Mouse (Mus musculus) embryo, embryonic 11.5 days (tissue): ENCODE measurements around the gene Adgra3.

Source experiments
- DNase-seq: peaks from one replicate; pipeline ENCODE4 v3.0.0-alpha.2; 2012; ENCODE audit warnings: low read depth, low spot score

Gene Adgra3

DNA sequence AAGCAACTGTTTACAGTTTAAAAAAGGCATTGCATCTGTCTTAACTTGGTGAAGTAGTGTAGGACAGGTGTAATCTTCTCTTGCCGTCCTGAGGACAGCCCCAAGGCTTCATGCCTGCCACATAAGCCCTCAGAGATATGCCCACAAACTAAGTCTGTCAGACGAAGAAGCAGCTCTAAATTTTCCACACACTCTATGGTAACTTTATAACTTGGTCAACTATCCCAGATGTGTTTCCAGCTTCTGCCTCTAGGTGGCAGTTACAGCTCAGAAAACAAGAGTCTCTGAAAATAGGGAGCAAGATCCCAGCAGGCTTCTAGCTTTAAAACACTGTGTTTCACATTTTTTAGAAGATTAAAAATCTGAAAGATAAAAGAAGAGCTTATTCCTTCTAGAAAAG is 82.8 kb downstream of the Adgra3 start:
- DNase-seq: peak; percentile 51

- DNase-seq: no peak
These were observed 84.6 kb downstream of the Adgra3 start for GRCm38 (mm10) chr5:49974211-49974610.

DNA sequence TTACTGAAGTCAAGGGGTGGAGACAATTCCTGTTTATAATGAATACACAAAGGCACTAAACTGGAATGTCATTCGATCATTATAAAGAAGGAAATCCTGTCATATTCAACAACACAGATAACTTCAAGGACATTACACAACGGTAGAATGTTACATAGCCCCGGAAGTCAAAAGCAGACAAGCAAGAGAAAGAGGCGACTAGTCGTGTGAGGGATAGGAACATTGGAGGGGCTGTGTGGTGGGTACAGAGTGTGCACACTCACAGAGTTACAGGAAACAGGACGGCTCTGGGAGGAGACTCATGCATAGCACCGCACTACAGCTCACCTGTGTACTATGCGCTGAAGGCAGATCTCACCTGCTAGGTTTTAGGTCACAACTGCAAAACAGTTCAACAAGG is 89.1 kb downstream of the Adgra3 start:
- no peak for DNase-seq

- no peak for DNase-seq
These were observed 91.1 kb downstream of the Adgra3 start for GRCm38 (mm10) chr5:49967726-49968125.

DNA sequence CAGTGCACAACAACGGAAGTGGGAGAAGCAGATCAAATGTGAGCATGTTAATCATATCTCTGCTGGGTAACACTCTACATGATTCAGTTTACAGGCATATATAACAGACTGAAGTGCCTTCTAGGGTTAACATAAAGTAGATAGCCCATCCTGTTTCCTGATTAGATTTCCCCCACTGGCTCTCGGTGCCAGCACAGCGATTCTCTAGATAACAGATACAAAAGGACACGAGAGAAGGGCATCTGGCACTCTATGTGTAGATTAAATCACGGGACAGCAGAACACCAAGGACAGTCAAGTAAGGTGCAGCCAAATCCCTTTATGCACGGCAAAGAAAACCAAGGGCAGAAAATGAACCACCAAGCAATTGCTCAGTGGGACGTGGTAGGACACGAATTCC is 93.0 kb downstream of the Adgra3 start:
- no peak for DNase-seq

DNA sequence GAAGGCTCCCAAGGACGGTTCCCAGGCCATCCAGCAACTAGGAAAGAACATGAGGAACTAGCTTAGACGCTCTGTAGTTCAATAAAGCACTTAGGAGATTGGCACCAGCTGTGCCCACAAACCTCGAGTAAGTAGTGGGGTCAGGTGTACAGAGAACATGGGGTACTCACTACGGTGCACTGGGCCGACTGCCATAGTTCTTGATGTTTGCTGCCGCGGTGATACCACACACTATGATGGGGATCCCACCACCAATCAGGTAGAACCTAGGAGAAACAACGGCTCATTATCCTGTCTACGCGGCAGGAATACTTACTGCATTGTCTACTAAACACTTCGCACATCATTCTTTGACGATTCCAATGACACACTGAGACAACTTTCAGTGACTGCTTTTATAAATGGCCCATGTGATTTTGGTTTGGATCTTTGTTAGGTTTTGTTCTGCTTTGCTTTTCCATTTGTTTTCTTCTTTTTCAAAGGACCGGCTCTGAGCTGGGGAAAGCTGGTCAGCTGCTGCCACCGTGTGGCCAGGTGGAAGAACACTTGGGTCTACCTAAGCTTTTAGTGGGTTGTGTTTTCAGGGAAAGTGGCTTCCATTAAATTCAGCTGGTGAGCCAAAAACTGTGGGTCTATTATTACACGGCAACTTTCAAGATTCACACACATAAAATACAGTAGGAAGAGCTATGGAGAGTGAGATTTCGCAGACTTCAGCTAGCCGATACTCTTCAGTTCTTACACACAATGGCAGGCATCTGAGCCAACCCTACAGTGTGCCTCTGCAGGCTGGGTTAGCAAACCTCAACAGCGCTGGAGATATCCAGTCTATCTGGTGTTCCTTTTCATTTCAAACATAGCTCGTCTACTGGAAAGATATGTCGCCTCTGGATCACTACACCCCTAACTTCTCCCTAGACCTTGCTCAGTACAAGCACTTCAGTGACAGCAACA is 97.1 kb downstream of the Adgra3 start:
- peak; percentile 30 for DNase-seq

DNA sequence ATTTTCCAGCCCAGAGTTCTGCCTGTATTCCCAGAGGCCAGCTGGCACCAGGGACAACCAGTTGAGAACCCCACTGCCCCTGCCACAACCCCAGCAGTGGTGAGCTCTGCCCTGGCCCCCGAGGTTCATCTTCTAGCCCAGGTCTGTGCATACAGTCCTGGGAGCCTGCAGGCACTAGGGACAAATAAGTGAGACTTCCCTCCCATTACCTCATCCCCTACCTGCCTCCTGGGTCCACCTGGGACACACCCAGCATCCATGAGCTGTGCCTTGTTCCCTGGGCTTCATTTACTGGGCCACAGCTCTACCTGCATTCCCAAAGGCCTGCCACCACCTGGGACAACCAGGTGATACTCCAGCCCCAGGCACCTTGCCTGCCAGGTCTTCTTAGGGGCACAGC is 122.5 kb downstream of the Adgra3 start:
- DNase-seq: no peak

GRCm38 (mm10) chr5:49924712-49925111 is 134.1 kb downstream of the Adgra3 start:
- no peak for DNase-seq

- no peak for DNase-seq
These were observed 143.1 kb downstream of the Adgra3 start for GRCm38 (mm10) chr5:49915695-49916106.
